Mouse (Mus musculus) frontal cortex, postnatal 25 days (tissue): Measurements from ENCODE around the gene Gm21425.
"Not testable (repeated sequence)": the region's sequence is repeated elsewhere in the genome, so short reads cannot be mapped to it uniquely, and the experiment has no call there.

ENCODE experiments used
- DNase-seq, 2 experiments: peaks; one replicate each; pipeline ENCODE4 v3.0.0; 2022; ENCODE audit warnings: low spot score in 2 of 2

Gene Gm21425

GRCm38 (mm10) chrY:13161668-13162067, at the start of gene Gm21425:
Gene Gm21425, plus strand, starts transcription at chrY:13161968.
- DNase-seq = not testable (repeated sequence)

GRCm38 (mm10) chrY:13133392-13133791, 28.4 kb upstream of the Gm21425 start, which contains the start of gene Gm21891:
Gene Gm21891, minus strand, starts transcription at chrY:13133492.
- DNase-seq = not testable (repeated sequence)
